Mouse (Mus musculus) ES-E14 (cell line): ENCODE data around the gene Macrod2. TPM values are rescaled to one million over a fixed set of nuclear protein-coding genes. Genes with fewer than 3 reads are reported as not detected.

Experiments
- DNase-seq: peaks from one replicate; pipeline ENCODE4 v3.0.0-alpha.2; 2013; ENCODE audit warnings: low read depth, low spot score
- H3K27ac ChIP-seq: 2 replicates; pipeline ENCODE4 v1.5.1; 2012; ENCODE audit warnings: low read depth, mild to moderate bottlenecking, low read length, moderate library complexity, mixed read lengths; ENCODE audit not compliant: poor library complexity, insufficient read depth, severe bottlenecking
- H3K36me3 ChIP-seq: 2 replicates; pipeline ENCODE4 v1.6.1; 2012; ENCODE audit warnings: mild to moderate bottlenecking, low read length, moderate library complexity, mixed read lengths; ENCODE audit not compliant: control insufficient read depth, poor library complexity, insufficient read depth, severe bottlenecking
- H3K4me1 ChIP-seq, 2 experiments: fragments of 150-350 bp in 1 of 2; sonication (generic) in 1 of 2; 2 replicates each; pipeline ENCODE4 v1.6.1; 2012; ENCODE audit warnings: low read length in 2 of 2, mild to moderate bottlenecking in 1 of 2, mixed read lengths in 1 of 2; ENCODE audit not compliant: control insufficient read depth in 2 of 2, insufficient read depth in 2 of 2, poor library complexity in 1 of 2
- H3K4me3 ChIP-seq, 2 experiments: fragments of 150-350 bp in 1 of 2; sonication (generic) in 1 of 2; 2 replicates each; pipeline ENCODE4 v1.5.1; 2012; ENCODE audit warnings: low read length in 2 of 2, low read depth in 1 of 2, mild to moderate bottlenecking in 1 of 2, mixed read lengths in 1 of 2; ENCODE audit not compliant: insufficient read depth in 1 of 2, poor library complexity in 1 of 2, severe bottlenecking in 1 of 2
- H3K9ac ChIP-seq: 2 replicates; pipeline ENCODE4 v1.6.1; 2012; ENCODE audit warnings: low read depth, mild to moderate bottlenecking, low read length, mixed read lengths; ENCODE audit not compliant: poor library complexity, insufficient read depth, severe bottlenecking
- H3K9me3 ChIP-seq: fragments of 150-350 bp; sonication (generic); 2 replicates; pipeline ENCODE4 v1.6.1; 2012; ENCODE audit warnings: low read depth, mild to moderate bottlenecking, low read length; ENCODE audit not compliant: control insufficient read depth, insufficient read depth
- CHD2 ChIP-seq: IDR thresholded peaks from 2 replicates; pipeline ENCODE4 v1.6.1; 2014; ENCODE audit warnings: mild to moderate bottlenecking, low read depth, low read length, inconsistent platforms
- HCFC1 ChIP-seq: IDR thresholded peaks from 2 replicates; pipeline ENCODE4 v1.6.1; 2012; ENCODE audit warnings: low read length, inconsistent platforms, borderline replicate concordance; ENCODE audit not compliant: insufficient read depth
- MAFK ChIP-seq: IDR thresholded peaks from 2 replicates; pipeline ENCODE4 v1.6.1; 2014; ENCODE audit warnings: mild to moderate bottlenecking, low read depth, low read length, inconsistent platforms; ENCODE audit not compliant: insufficient read depth
- ZC3H11A ChIP-seq: IDR thresholded peaks from 2 replicates; pipeline ENCODE4 v1.6.1; 2012; ENCODE audit warnings: low read depth, mild to moderate bottlenecking, inconsistent platforms, low read length, borderline replicate concordance
- ZNF384 ChIP-seq: IDR thresholded peaks from 2 replicates; pipeline ENCODE4 v1.6.1; 2012; ENCODE audit warnings: low read depth, low read length, inconsistent platforms
- in situ Hi-C, 2 experiments: fragments of 600-800 bp; cut with MboI; formaldehyde crosslinking; loops; one replicate each; pipeline ENCODE4 v1.15.1; 2025; ENCODE audit warnings: low sequenced_read_pairs in 2 of 2, inconsistent platforms in 1 of 2; ENCODE audit not compliant: unreplicated experiment in 2 of 2
- total RNA-seq: library from RNA; depleted of rRNA; stranded (reverse); fragments of 300-350 nt; gene quantifications from 2 replicates; pipeline ENCODE4 v1.2.3, GENCODE M21; 2012

The Macrod2 gene
- total RNA-seq, 1 experiment, result 12.7 TPM

- TF ChIP-seq ZNF384 (no peak), CHD2 (no peak), ZC3H11A (no peak), HCFC1 (no peak), MAFK (no peak)
- Histone ChIP-seq H3K4me3 (no peak overlapping the region), H3K36me3 (no peaks in the 10 kb centered on the region), H3K27ac (no peak overlapping the region), H3K9ac (no peak overlapping the region), H3K9me3 (no peaks in the 10 kb centered on the region), H3K4me1 (no peaks in the 10 kb centered on the region)
- DNase-seq, result no peak
- in situ Hi-C loops, result no loop called here
Observed at GRCm38 (mm10) chr2:141861679-141862268, 1466.7 kb downstream of the Macrod2 start.

- no peaks in the 10 kb centered on the region for H3K4me1 ChIP-seq
- no peak for DNase-seq
- in situ Hi-C loops, result no loop called here
- no peak for TF ChIP-seq HCFC1
- no peak for TF ChIP-seq ZNF384
- no peak for TF ChIP-seq ZC3H11A
- TF ChIP-seq MAFK, result no peak
- no peak for TF ChIP-seq CHD2
- H3K9me3 ChIP-seq, result no peaks in the 10 kb centered on the region
- no peak overlapping the region for H3K27ac ChIP-seq
- H3K36me3 ChIP-seq, result no peaks in the 10 kb centered on the region
- no peak overlapping the region for H3K9ac ChIP-seq
- no peak overlapping the region for H3K4me3 ChIP-seq
Observed at GRCm38 (mm10) chr2:141862531-141863265, 1467.6 kb downstream of the Macrod2 start.

- DNase-seq, result no peak
- in situ Hi-C loops, result no loop called here
- Histone ChIP-seq H3K27ac (no peak overlapping the region), H3K9me3 (no peaks in the 10 kb centered on the region), H3K4me1 (no peaks in the 10 kb centered on the region), H3K36me3 (no peaks in the 10 kb centered on the region), H3K4me3 (no peak overlapping the region), H3K9ac (no peak overlapping the region)
- TF ChIP-seq MAFK (no peak), ZNF384 (no peak), CHD2 (no peak), ZC3H11A (no peak), HCFC1 (no peak)
Observed at GRCm38 (mm10) chr2:141863628-141864165, 1468.6 kb downstream of the Macrod2 start.

- H3K4me1 ChIP-seq, result no peaks in the 10 kb centered on the region
- H3K4me3 ChIP-seq, result no peak overlapping the region
- H3K9me3 ChIP-seq, result no peaks in the 10 kb centered on the region
- H3K36me3 ChIP-seq, result no peaks in the 10 kb centered on the region
- no peak for TF ChIP-seq ZC3H11A
- TF ChIP-seq ZNF384, result no peak
- no peak for TF ChIP-seq HCFC1
- TF ChIP-seq MAFK, result no peak
- no peak for TF ChIP-seq CHD2
- in situ Hi-C loops, result no loop called here
- DNase-seq, result no peak
- H3K9ac ChIP-seq, result no peak overlapping the region
- H3K27ac ChIP-seq, result no peak overlapping the region
Observed at GRCm38 (mm10) chr2:141870930-141871329, 1475.8 kb downstream of the Macrod2 start.
